Mouse (Mus musculus) T-cell, adult 2 months (primary cell): ENCODE results near the gene Igsf9.

ENCODE experiments used
- DNase-seq: peaks from one replicate; pipeline ENCODE4 v3.0.0; 2022; ENCODE audit warnings: low spot score

Igsf9 gene

DNA sequence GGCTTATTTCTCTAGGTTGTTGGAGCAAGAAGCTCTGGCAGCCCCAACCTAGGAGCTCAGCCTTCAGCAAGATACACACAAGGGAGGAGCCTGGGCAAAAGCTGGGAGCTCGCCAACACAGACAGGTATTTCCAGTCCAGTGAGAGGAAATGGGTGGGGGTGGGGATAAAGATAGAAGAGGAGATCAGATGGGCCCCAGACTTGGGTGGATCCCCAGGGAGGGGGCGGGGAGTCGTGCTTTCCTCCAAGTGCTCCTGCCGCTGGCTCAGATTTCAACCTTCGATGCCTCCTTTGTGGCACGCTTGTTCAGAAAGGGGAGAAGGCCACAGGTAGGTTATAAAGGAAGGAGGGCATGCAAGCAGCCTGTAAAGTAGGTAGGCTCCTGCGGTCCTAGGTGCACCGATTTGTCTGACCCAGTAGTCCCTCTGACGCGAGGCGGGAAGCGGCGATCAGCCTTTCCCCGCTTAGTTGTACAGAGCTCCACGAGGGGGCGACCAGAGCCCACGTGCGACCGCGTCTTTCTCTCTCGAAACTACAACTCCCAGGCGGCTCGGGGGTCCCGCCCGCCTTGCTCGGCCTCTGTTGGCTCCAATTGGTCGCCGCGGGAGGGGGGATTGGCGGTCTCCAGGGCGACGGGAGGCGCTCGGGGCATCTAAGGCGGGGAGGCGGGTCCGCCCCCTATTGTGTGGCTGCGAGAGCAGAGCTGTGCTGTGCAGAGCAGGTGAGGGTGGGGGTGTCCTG, at the start of gene Igsf9:
TSS of gene Igsf9 (plus strand) at position 249 of the 741 bp plus-strand sequence.
- DNase-seq, result peak; percentile 90

DNA sequence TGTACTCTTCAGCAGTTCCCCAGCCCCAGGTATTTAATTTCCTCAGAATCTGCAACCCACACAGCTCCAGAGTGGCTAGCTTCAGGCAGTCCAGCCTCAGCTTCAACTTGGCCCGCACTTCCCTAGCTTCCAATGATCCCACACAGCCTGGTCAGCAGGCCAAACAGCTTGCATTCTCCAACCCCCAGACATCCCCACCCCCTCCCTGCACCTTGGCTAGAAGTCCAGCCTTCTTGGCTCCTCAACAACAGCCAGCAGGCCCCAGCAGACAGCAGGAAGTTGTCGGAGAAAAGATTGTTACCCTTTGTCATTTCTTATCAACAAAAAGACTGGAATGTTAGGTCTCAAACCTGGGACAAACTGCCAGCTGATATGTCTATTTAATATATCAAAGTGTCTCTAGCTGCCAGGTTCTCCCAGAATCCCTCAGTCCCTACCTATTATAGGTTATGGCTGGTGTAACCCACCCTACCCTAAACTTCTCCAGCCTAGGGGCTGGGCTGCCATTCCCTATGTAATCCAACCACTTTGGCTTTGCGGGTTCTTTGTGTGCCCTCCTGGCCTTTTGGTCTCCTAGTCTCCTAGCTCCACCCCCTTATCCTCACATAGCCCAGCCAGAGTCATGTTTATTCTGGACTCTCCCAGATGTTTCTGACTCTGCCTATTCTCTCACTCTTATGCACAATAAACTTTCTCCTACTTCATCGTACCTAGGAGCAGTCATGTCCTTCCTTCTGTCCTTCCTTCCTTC, 49.6 kb upstream of the Igsf9 start:
- no peak for DNase-seq

DNA sequence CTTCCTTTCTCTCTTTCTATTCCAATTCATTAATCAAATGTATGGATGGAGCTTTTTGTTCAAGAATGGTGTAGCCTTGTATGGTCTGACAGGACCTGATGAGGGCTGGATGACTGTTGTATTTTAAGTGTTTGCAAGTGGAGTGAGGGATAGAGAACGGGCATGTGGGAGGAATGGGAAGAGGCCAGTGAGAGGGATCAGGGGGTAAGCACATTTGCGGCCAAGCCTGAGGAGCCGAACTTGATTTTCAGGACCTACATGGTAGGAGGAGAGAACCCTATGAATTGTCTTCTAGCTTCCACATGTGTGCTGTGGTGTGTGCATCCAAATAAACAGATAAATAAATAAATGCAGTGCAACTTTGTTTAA, 49.0 kb upstream of the Igsf9 start:
- DNase-seq, result no peak

DNA sequence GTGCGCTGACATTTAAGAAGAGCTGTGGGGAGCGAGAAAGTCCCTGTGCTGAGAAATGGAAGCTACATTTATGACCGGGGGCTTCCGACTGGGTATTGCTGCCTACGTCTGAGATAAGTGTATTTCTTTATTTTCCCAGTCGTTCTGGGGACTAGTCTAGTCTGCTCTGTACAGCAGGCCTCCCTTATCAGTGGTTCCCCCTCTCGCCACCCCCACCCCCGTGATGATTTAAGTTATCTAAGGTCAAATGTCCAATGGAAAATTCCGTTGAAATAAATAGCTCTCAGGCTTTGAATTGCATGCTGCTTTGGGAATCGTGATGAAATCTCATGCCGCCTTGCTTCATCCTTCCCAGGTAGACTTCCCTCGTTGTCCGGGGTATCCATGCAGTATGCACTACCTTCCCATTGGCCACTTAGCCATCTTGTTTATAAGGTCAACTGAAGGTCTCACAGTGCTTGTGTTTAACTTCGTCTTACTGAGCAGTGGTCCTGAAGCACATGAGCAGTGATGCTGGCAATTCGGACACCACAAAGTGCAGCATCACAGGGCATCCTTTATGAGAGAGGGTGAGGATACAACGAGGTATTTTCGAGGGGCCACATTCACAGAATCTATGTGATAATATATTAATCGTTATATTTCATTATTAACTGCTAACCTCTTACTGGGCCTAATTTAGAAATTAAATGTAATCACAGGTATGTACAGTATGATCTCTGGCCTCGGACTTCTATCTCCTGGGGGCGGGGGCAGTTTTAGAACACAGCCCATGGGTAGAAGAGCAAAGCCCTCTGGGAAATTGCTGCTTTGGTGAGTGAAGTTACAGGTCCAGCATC, 48.4 kb upstream of the Igsf9 start:
- no peak for DNase-seq

DNA sequence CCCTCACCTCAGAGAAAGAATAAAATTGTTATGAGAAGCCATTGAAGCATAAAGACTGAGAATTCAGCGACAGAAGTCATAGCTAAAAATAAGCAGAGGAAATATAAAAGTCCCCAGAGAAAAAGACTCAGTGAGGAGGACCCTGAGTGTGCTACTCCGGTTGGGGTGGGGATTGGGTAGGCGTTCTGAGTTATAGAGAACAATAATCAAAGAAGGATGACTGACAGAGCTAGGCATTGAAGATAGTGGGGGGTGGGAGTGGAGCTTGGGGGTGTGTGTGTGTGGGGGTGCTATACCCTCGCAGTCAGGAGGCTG, 47.8 kb upstream of the Igsf9 start:
- no peak for DNase-seq

DNA sequence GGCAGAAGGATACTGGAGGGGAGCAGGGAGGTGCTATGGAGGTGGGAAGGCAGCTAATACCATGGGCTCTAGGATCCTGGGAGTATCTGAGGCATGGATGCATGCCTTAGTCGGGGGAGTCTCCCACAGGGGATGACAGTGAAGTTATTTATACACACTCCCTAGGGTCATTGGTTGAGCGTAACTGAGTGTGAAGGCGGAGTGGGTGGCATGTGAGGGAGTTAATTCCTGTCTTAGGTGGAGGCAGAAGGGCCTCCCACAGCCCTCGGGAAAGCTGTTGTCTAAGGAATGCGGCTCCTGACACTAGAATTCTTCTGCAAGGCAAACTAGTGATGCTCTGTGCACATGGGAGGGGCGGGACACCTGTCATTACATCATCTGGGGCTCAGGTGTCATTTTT, 44.8 kb upstream of the Igsf9 start:
- DNase-seq, result no peak

DNA sequence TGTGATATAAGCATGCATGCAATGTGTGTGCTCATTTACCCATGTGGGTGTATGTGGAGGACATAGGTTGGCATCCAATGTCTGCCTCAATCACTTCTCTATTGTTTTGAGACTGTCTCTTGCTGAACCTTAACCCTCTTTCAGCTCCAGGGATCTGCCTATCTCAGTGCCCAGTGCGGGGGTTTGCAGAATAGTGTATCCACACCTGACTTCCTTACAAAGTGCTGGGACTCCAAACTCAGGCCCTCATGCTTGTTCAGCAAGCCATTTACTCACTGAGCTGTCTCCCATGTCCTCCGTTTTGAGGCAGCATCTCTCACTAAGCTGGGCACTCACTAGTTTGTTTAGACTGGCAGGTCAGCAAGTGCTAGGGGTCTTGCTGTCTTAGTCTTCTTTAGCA, 43.0 kb upstream of the Igsf9 start:
- no peak for DNase-seq

DNA sequence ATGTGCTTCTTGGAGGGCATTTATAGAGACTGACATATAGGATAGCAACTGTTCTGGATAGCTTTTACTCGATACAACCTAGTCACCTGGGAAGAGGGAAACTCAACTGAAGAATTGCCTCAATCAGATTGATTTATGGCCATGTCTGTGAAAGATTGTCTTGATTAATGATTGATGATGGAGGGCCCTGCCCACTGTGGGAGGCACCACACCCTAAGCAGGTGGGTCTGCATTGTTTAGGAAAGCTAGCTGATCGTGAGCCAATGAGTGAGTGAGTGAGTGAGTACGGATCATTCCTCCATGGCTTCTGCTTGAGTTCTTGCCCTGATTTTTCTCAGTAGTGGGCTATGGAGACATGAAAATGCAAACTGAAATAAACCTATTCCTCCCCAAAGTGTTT, 41.1 kb upstream of the Igsf9 start:
- no peak for DNase-seq

DNA sequence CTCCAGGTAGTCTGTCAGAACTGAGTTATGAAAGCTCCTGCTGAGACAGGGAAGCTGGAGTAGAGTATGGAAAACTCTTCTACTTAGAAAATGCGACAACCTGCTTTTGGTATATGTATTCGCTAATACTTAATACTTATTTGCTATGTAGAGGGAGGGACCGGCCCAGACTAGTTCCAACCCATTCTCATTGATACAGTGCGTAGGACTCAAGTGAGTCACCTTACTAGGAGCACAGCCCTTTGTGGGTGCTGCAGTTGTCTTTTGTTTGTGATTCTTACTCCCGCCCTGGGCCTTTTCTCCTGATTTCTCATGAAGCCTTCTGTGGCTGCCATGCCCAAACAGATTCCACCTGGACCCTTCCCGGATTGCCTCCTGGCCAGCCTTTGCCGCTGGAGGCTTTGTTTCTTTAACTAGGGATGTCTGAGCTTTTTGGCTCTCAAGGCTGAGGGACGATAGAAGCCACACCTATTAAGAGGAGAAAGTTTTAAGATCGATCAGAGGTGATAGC, 39.6 kb upstream of the Igsf9 start:
- no peak for DNase-seq

DNA sequence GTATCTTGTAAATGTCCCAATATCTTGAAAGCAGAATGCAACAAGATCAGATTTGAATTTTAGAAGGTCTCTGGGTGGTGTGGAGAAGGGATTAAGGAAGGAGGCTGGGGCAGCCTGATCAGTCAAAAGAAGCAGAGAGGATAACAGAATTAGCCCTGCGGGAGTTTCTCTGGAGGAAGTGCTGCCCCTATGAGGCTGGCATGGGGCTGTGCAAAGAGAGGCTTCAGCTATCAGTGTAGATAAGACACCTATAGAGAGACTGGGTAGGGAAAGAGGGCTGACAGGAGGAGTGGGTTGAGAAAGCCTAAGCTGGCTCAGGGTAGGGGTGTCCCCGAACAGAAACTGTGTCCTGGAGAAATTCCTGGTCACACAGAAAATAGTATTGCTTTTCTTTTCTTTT, 31.4 kb upstream of the Igsf9 start:
- no peak for DNase-seq

DNA sequence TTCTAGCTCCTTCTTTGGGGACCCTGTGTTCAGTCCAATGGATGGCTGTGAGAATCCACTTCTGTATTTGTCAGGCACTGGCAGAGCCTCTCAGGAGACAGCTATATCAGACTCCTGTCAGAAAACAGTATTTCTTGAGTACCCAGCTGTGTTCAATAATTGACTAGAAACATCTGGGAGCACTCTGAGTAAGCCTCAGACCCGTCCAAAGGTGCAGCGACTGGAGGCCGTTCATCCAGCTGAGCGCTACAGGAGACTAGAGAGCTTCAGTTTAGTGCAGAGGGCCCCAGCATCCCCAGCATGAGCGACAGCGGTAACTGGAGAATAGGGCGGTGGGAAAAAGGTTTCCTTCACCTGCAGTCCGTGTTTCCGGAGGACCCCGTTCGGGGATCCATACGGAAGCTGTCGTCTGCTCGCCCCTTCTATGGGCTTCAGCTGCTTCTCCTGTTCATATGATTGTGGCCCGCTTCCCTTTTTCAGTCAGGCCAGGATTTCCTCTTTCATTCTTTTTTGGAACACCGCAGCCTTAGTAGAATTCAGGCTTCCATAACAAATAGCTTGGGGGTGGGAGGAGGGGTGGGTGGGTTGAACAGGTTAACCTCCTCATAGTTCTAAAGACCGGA, 30.6 kb upstream of the Igsf9 start:
- no peak for DNase-seq

DNA sequence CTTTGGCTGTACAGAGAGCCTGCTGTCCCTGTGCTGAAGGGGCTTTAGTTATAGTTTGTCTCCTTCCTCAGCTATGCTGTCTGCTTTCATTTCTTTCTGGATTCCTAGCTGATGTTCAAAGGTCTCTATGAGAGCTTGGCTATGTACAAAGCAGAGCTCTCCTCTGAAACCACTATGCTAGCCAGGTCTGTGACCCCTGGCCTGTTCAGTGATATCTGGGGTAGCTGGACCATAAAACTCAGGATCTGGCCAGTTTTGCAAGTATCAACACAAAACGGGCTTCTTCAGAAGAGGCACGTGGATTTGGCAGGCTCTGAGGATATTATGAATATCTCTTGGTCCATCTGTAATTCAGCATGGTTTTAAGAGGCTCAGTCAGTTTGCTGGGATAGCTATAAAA, 28.7 kb upstream of the Igsf9 start:
- DNase-seq, result no peak

DNA sequence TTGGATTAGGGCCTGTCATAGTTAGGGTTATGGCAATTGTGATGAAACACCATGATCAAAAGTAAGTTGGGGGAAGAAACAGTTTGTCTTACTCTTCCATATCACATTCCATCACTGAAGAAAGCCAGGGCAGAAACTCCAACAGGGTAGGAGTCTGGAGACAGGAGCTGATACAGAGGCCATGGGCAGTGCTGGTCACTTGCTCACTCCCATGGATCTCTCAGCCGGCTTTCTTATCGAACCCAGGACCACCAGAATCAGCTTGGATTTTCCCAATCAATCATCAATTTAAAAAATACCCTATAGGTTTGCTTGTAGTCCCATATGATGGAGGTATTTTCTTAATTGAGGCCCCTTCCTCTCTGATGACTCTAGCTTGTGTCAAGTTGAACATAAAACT, 27.8 kb upstream of the Igsf9 start:
- no peak for DNase-seq

DNA sequence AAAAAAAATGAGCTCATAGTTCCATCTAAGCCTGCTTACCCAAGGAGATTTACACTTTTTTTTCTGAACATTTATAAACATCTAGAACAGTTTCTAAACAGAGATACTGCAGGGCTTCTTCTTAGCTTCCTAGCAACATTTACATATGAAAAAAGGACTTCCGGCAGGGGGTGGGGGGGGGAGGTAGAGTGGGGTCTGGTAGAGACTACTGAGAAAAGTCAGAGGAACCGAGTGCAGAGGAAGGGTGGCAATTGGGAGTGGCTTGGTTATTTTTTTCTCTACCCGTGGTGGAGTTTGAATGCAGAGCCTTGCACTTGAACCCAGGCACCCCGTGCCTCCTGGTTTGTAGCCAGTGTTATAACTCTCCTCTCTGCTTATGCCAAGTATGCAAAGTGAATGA, 26.2 kb upstream of the Igsf9 start:
- peak; percentile 17 for DNase-seq

DNA sequence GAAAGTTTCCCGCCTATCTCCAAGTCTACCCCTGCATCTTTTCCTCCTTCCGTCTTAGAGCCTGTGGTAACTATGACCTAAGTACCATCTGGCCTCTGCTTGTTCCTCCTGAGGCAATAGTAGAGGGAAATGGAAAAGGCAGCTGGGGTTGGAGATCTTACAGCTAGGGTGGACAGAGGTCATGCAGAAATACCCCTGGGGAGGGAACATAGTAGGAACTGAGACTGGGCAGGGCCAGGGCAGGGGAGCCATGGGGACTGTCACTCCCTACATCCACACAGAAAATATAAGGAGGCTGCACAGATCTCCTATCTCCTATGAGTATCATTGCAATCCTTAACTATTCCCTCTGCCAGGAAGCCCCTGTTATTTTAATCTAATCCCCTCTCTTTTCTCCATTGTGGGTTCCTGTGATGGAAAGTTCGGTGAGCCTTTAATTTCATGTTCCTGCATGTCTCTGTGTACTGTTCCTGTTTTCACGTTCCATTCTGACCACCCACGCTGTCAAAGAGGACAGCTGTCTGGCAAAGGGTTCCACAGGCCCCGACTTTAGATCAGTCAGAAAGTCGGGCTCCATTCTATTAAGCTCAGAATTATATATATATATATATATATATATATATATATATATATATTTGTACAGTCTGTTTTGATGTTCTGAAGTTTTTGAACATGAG, 25.4 kb upstream of the Igsf9 start:
- DNase-seq, result no peak

DNA sequence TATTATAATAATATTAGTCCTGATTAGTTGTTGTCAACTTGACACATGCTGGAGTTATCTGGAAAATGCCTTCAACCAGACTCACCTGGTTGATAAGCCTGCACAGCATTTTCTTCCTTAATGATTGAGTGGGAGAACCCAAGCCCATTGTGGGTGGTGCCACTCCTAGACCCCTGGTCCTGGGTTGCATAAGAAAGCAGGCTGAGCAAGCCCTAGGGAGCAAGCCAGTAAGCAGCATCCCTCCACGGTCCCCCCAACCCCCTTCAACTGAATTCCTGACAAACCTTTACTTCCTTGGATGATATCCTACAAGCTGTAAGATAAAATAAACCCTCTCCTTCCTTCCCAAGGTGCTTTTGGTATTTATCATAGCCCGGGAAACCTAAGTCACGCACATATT, 24.4 kb upstream of the Igsf9 start:
- DNase-seq, result no peak

DNA sequence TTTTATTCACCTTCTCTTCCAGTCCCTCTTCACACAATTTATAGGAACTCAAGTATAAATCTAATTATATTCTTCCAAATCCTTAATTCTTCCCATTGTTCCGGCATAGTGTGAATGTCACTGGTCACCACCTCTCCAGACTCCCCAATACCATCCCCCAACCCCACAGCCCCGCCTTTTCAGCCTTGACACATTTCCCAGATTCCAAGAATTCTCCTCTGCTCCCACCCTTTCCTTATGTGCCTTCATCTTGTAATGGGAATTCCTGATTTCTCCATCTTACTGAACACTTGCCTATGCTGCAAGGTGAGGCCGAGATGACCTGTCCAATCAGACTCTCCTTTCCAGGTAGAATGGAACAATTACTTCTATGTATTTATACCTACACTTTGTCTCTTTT, 23.5 kb upstream of the Igsf9 start:
- no peak for DNase-seq

DNA sequence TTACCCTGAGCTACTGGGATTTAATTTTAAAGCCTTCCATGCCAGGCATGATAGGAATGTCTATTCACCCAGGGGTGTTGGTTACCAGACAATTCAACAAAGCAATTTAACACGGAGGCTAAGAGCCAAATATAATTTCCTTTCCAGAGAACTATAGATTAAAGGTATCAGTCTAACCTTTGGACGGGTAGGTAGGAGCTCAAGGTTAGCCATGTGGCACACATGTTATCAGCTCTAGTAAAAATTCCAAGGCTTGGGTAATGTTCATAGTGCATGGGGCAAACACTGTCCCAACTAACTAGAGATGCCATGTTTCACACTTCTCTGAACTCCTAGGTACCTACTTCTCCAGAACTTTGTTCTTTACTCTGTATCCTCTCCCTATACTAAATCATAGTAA, 20.0 kb upstream of the Igsf9 start:
- no peak for DNase-seq

DNA sequence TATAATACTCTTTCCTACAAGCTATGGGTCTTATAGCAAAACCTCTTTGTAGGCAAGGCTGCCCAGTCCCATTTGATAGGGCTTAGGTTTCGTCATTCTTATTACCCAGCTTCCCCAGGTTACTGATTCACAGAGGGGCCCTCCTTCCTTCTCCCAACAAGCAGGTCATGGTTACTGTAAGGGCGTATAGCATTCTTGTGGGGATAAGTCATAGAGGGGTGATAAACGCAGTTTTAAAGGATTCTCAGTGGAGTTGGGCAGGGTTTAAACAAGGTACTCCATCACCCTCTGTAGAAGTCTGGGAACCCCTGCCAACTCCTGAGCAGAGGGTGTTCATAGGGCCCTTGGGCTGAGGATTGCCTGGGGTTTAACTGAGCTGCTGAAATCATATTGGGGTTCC, 19.1 kb upstream of the Igsf9 start:
- DNase-seq, result no peak

DNA sequence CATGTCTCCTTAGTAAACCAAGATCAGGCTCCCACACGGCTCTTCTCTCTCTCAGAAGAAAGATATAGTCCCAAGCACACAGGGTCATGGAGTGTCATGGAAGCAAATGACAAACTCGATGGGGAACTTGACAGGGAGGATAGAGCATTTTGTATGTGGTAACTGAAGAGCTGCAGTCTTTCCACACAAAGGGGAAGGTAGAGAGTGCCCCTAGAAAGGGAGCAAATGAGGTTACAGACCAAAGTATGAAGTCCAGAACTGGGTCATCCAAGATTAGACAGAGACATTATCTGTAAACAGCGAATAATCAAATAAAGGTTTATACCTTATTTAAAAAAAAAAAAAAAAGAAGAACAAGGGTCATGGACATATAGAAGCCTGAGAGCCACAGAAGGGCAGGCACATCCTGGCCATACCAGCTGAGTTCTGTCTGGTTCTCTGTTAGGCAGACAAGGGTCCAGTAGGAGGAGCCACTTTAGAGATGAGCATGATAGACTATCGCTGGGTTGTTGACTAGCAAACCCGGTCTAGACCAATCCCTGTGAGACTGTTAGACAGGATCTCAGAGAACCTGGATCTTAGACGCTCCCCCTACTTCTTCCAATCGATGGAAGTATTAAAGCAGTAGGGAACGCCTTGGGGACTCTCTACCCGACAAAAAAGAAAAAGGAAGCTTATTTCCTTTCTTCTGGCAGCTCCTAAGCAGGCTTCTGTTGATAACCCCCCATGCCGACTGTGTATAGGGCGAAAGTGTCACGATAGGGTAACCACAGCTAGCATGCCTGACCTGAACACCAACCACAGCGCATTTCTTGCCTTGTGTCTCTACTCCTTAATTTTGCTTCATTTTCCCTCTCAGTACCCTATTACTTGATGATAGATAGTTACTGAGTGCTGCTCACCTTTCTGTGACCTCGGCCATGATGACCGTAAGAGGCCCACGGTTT, 17.9 kb upstream of the Igsf9 start:
- DNase-seq, result no peak
